Mouse (Mus musculus) embryonic facial prominence, embryonic 11.5 days (tissue): ENCODE data around the gene Per1. TPM values are rescaled to one million over a fixed set of nuclear protein-coding genes. Genes with fewer than 3 reads are reported as not detected.

Experiments
- ATAC-seq: fragments of 200-750 bp; cut with Nextera tagmentation; replicated peaks from 2 replicates; pipeline ENCODE4 v1.8.0; 2017; ENCODE audit warnings: low read depth; ENCODE audit not compliant: insufficient number of reproducible peaks, low FRiP score, low TSS enrichment
- DNase-seq: peaks from one replicate; pipeline ENCODE4 v3.0.0-alpha.2; 2015; ENCODE audit warnings: low spot score
- H3K27ac ChIP-seq: fragments of 300-500 bp; sonication (generic); replicated peaks from 2 replicates; pipeline ENCODE4 v1.5.1; 2014; ENCODE audit warnings: mild to moderate bottlenecking, low read depth, low read length, control low read depth
- H3K27me3 ChIP-seq: fragments of 300-500 bp; sonication (generic); 2 replicates; pipeline ENCODE4 v1.6.1; 2014; ENCODE audit warnings: mild to moderate bottlenecking, low read length, moderate library complexity, mixed read lengths; ENCODE audit not compliant: control insufficient read depth, insufficient read depth
- H3K36me3 ChIP-seq: fragments of 300-500 bp; sonication (generic); replicated peaks from 2 replicates; pipeline ENCODE4 v1.6.1; 2014; ENCODE audit warnings: low read depth, mild to moderate bottlenecking, low read length, moderate library complexity, mixed read lengths; ENCODE audit not compliant: control insufficient read depth, insufficient read depth
- H3K4me1 ChIP-seq: fragments of 300-500 bp; sonication (generic); 2 replicates; pipeline ENCODE4 v1.6.1; 2014; ENCODE audit warnings: low read length, mixed read lengths; ENCODE audit not compliant: control insufficient read depth, insufficient read depth
- H3K4me2 ChIP-seq: fragments of 300-500 bp; sonication (generic); 2 replicates; pipeline ENCODE4 v1.6.1; 2014; ENCODE audit warnings: low read depth, mild to moderate bottlenecking, control low read depth, low read length, moderate library complexity
- H3K4me3 ChIP-seq: fragments of 300-500 bp; sonication (generic); 2 replicates; pipeline ENCODE4 v1.5.1; 2014; ENCODE audit warnings: low read depth, low read length, control low read depth
- H3K9ac ChIP-seq: fragments of 300-500 bp; sonication (generic); replicated peaks from 2 replicates; pipeline ENCODE4 v1.6.1; 2014; ENCODE audit warnings: mild to moderate bottlenecking, control low read depth, low read length
- H3K9me3 ChIP-seq: fragments of 300-500 bp; sonication (generic); replicated peaks from 2 replicates; pipeline ENCODE4 v1.6.1; 2016; ENCODE audit warnings: mild to moderate bottlenecking, low read length, inconsistent platforms, mixed read lengths; ENCODE audit not compliant: control insufficient read depth
- WGBS: fragments of 180-500 bp; shearing (Covaris S2); extraction: QIAGEN DNeasy Blood & Tissue Kit; methylation state at CpG from one replicate; pipeline ENCODE4 v1.1.7; 2014; 5-methylcytosine and 5-hydroxymethylcytosine counted together
- polyA plus RNA-seq: library from polyadenylated mRNA; unstranded; fragments of >200 nt; fragmentation: Nextera tagmentation; extraction: Ambion mirVana; gene quantifications from 2 replicates; pipeline ENCODE4 v1.2.1, GENCODE M21; 2014

Per1 gene
- polyA plus RNA-seq, 1 experiment from 2014 or later: 5.5 TPM

DNA sequence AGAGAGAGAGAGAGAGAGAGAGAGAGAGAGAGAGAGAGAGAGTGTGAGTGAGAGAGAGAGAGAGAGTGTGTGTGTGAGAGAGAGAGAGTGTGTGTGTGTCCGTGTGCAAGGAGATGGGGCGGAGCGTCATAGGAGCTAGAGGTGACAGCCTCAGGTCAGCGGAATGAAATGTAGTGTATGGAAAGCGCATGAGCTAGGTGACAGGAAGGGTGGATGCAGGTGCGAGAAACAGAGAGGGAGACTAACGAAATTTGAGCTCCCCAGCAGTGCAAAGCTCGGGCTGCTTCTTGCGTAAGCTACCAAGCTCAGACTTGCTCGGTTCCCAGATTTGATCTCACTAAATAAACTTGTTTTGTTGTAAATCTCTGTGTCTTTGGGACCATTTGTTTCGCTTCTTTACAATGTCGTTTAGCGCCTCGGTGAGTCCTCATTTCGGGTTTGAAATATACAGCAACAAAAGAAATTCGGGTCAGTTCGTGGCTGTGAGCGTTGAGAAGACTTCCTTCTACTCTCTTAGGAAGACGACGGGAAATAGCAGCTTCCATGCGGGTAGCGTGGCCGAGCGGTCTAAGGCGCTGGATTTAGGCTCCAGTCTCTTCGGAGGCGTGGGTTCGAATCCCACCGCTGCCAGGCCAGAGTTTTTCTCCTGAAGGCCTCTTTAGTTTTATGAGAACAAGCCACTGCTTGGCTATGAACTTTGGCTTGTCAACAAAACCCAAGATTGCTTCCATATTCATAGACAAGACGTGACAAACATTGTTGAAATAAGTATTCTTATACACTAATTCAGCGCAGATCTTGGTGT lies 28.9 kb downstream of the Per1 start:
- peak; percentile 31 for ATAC-seq
- peak; percentile 98 for DNase-seq
- peak overlapping the region; percentile 75 for H3K4me3 ChIP-seq
- H3K4me1 ChIP-seq: peaks cover 3% of the 10 kb centered on the region
- peaks cover 8% of the 10 kb centered on the region; the same call in 1 of the 2 replicates for H3K27me3 ChIP-seq
- no peaks in the 10 kb centered on the region for H3K9me3 ChIP-seq
- no peak overlapping the region for H3K27ac ChIP-seq
- H3K36me3 ChIP-seq: no peaks in the 10 kb centered on the region
- H3K9ac ChIP-seq: peak overlapping the region; percentile 29; the same call in 1 of the 2 replicates
- peak overlapping the region; percentile 97 for H3K4me2 ChIP-seq
- WGBS: under 1% methylated on average over 31 of the region's 31 CpGs

DNA sequence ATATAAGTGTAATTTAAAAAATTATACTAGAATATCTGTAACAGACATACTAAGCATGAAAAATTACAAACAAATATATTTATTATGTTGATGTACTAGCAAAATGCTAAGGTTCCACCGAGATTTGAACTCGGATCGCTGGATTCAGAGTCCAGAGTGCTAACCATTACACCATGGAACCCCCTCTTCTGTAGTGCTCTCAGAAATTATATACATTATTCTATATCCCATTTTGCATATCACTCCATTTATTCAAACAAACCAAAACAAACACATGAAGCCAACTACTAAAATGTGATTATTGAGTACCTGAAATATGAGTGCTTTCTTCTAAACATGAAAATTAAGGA lies 29.5 kb downstream of the Per1 start:
- WGBS: 1% methylated on average over 3 of the region's 3 CpGs
- ATAC-seq: peak; percentile 40

DNA sequence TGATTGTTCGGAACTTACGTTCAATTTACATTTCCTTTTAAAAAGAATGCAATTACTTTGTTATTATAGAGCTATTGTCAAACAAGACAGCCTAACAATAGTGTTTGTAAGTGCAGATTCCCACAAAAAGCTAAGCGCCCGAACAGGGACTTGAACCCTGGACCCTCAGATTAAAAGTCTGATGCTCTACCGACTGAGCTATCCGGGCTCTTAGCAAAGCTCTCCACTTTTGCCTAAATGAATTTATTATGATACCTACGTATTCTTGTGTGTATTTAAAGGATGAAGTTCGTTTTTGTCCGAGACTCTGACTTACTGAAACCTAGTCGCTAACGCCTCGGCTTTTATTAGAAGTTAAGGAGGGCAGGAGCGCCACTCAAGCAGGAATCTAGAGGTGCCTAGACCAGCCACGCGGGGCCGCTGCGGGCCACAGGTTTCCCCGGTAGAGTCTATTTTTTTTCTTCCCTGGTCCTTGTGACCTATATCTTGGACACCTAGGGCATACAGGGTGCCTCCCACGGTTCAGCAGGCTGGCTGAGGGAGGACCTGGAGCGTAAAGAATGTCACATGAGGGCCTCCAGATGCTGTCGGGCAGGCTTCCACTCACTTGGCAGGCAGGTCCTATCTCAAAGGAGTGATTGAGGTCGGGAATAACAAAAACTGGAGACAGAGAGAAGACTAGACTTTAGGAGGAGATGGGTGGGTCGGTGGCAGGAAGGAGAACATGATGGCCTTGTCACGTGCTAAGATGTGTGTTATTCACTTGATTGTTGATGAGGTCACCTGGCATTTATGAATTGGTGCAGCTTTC lies 30.2 kb downstream of the Per1 start:
- DNase-seq (peak; percentile 97), ATAC-seq (peak; percentile 39; the same call in 1 of the 2 replicates)
- WGBS: under 1% methylated on average over 24 of the region's 24 CpGs
- Histone ChIP-seq H3K27ac (0 out of 2 replicates have a peak overlapping the region, but pooled peaks have one; percentile 14), H3K9me3 (no peaks in the 10 kb centered on the region), H3K36me3 (no peaks in the 10 kb centered on the region), H3K27me3 (peaks cover 6% of the 10 kb centered on the region; the same call in 1 of the 2 replicates), H3K4me1 (peaks cover 3% of the 10 kb centered on the region), H3K4me2 (peak overlapping the region; percentile 78), H3K9ac (peak overlapping the region; percentile 40), H3K4me3 (peak overlapping the region; percentile 53)

More for the DNA sequence above, 29.5 kb downstream of the Per1 start:
- H3K9ac ChIP-seq: no peak overlapping the region
- DNase-seq: peak; percentile 89
- peaks cover 3% of the 10 kb centered on the region for H3K4me1 ChIP-seq
- no peak overlapping the region for H3K27ac ChIP-seq
- no peak overlapping the region for H3K4me2 ChIP-seq
- H3K36me3 ChIP-seq: no peaks in the 10 kb centered on the region
- peaks cover 8% of the 10 kb centered on the region; the same call in 1 of the 2 replicates for H3K27me3 ChIP-seq
- no peak overlapping the region for H3K4me3 ChIP-seq
- H3K9me3 ChIP-seq: no peaks in the 10 kb centered on the region

DNA sequence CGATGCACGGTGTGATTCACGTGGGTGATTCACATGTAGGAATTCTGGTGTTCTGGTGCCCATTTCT lies 30.7 kb downstream of the Per1 start, which contains the start of gene Aloxe3:
Gene Aloxe3, plus strand, starts transcription at position 45 of the 67 bp plus-strand sequence.
- Histone ChIP-seq H3K36me3 (no peaks in the 10 kb centered on the region), H3K27ac (0 out of 2 replicates have a peak within 1 kb of the TSS, but pooled peaks have one; percentile 14), H3K9me3 (no peaks in the 10 kb centered on the region), H3K27me3 (peaks cover 2% of the 10 kb centered on the region; the same call in 1 of the 2 replicates), H3K4me1 (peaks cover 3% of the 10 kb centered on the region), H3K9ac (peak within 1 kb of the TSS; percentile 40), H3K4me3 (peak within 1 kb of the TSS; percentile 53), H3K4me2 (peak within 1 kb of the TSS; percentile 78)
- no peak for DNase-seq
- no peak for ATAC-seq
- 3% methylated on average over 3 of the region's 3 CpGs for WGBS

DNA sequence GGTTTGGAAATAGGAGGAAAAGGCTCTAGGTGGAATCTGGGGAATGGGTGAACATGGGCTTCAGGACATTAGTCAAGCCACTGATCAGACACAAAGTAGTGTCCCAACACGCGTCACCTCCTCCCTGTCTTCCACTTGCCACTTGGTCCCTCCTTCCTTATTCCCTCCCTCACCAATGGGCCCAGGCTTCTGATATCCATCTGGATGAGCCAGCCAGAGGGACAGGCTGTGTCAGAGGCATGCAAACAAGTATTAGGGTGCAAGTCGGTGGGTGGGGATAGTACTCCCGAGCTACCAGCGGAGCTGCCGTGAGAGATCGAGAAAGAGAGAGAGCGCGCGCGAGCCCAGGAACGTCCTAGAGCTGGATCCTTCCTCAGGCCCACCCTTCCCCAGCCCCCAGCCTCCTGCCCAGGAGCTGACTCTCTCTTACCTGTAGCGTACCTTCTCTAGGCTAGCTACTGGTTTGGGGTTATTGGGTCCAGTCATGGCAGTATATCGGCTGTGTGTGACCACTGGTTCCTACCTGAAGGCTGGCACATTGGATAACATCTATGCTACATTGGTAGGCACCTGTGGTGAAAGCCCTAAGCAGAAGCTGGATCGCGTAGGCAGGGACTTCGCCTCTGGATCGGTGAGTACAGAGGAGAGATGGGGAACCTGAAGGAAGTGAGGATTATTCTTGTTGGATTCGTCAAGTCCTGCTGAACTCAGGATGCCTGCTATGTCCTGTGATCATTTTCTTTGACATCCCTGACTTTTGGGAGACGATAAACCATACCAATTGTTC lies 31.1 kb downstream of the Per1 start:
- no peaks in the 10 kb centered on the region; the same call in 1 of the 2 replicates for H3K4me1 ChIP-seq
- H3K27ac ChIP-seq: no peak overlapping the region
- H3K4me2 ChIP-seq: peak overlapping the region; percentile 78
- DNase-seq (peak; percentile 25), ATAC-seq (no peak)
- WGBS: 13% methylated on average over 20 of the region's 20 CpGs
- peaks cover 2% of the 10 kb centered on the region; the same call in 1 of the 2 replicates for H3K27me3 ChIP-seq
- peak overlapping the region; percentile 53 for H3K4me3 ChIP-seq
- no peaks in the 10 kb centered on the region for H3K9me3 ChIP-seq
- peak overlapping the region; percentile 40; the same call in 1 of the 2 replicates for H3K9ac ChIP-seq
- H3K36me3 ChIP-seq: no peaks in the 10 kb centered on the region

DNA sequence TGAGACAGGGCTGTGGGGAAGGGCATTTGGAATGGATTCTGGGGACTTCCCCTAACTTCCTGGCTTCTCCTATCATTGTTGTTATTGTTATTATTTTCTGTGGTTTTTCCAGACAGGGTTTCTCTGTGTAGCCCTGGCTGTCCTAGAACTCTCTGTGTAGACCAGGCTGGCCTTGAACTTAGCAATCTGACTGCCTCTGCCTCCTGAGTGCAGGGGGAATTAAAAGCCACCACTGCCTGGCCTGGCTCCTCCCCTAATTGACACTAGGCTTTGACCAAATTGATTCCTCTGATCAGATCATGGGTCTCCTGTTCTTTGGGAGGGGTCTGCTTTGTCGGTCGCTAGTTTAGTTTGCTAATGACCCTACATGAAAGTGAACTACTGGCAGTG lies 31.7 kb downstream of the Per1 start:
- H3K4me2 ChIP-seq: no peak overlapping the region
- H3K27ac ChIP-seq: no peak overlapping the region
- ATAC-seq (no peak), DNase-seq (peak; percentile 2)
- WGBS: 56% methylated on average over 2 of the region's 2 CpGs
- H3K9ac ChIP-seq: no peak overlapping the region
- no peaks in the 10 kb centered on the region for H3K4me1 ChIP-seq
- no peaks in the 10 kb centered on the region for H3K27me3 ChIP-seq
- no peaks in the 10 kb centered on the region for H3K9me3 ChIP-seq
- H3K36me3 ChIP-seq: no peaks in the 10 kb centered on the region
- H3K4me3 ChIP-seq: no peak overlapping the region

DNA sequence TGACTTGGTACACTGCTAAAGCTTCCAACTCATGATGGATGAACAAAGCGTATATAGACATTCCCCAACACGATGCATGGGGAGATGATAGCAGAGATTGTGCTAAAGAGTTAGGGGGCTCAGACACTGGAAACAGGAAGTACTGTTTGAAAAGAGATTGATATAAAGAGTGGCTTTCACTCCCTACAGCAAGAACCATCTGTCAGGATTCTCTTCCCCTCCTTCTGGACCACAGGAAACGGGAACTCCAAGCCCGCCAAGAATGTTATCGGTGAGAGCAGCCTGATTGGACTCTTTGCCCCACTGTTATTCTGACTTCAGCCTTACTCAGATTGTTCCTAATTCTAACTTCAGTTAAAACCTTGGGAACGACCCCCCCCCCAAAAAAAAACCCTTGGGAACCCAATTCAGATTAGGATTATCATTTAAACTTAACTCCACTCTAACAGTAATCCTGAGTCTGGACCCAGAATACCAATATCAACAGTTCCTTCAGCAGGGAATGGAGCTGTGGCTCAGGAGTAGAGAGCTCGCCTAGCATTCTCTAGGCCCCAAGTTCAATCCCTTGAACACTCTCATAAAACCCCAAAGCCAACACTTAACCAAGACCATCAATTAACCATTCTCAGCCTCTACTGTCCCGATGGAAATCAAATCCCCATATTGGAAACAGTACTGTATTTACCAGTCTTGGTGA lies 33.6 kb downstream of the Per1 start:
- WGBS: 72% methylated on average over 8 of the region's 8 CpGs
- no peaks in the 10 kb centered on the region for H3K27me3 ChIP-seq
- H3K27ac ChIP-seq: no peak overlapping the region
- H3K4me2 ChIP-seq: no peak overlapping the region
- ATAC-seq (no peak), DNase-seq (no peak)
- H3K36me3 ChIP-seq: no peaks in the 10 kb centered on the region
- H3K4me1 ChIP-seq: no peaks in the 10 kb centered on the region
- no peak overlapping the region for H3K9ac ChIP-seq
- H3K4me3 ChIP-seq: no peak overlapping the region
- H3K9me3 ChIP-seq: no peaks in the 10 kb centered on the region
